Mouse (Mus musculus) embryonic facial prominence, embryonic 10.5 days (tissue): ENCODE measurements around the gene D16Ertd472e. TPM values are rescaled to one million over a fixed set of nuclear protein-coding genes. Genes with fewer than 3 reads are reported as not detected.
A peak's percentile ranks its signal among the peaks of the same experiment; 100 is the strongest.

Experiments
- DNase-seq: peaks from one replicate; pipeline ENCODE4 v3.0.0-alpha.2; 2017; ENCODE audit warnings: low spot score
- H3K27ac ChIP-seq: fragments of 300-500 bp; sonication (generic); replicated peaks from 2 replicates; pipeline ENCODE4 v1.5.1; 2016; ENCODE audit warnings: mild to moderate bottlenecking
- H3K27me3 ChIP-seq: fragments of 300-500 bp; sonication (generic); replicated peaks from 2 replicates; pipeline ENCODE4 v1.6.1; 2016; ENCODE audit warnings: low read depth, mild to moderate bottlenecking; ENCODE audit not compliant: poor library complexity, severe bottlenecking
- H3K36me3 ChIP-seq: fragments of 300-500 bp; sonication (generic); replicated peaks from 2 replicates; pipeline ENCODE4 v1.6.1; 2016; ENCODE audit warnings: mild to moderate bottlenecking, moderate library complexity
- H3K4me1 ChIP-seq: fragments of 300-500 bp; sonication (generic); 2 replicates; pipeline ENCODE4 v1.6.1; 2016
- H3K4me3 ChIP-seq: fragments of 300-500 bp; sonication (generic); 2 replicates; pipeline ENCODE4 v1.5.1; 2016; ENCODE audit warnings: mild to moderate bottlenecking, moderate library complexity
- H3K9me3 ChIP-seq: fragments of 300-500 bp; sonication (generic); 2 replicates; pipeline ENCODE4 v1.6.1; 2016; ENCODE audit warnings: mild to moderate bottlenecking
- WGBS: fragments of 180-500 bp; shearing (Covaris S2); methylation state at CpG from one replicate; pipeline ENCODE4 v1.1.7; 2016; 5-methylcytosine and 5-hydroxymethylcytosine counted together
- polyA plus RNA-seq: library from polyadenylated mRNA; unstranded; fragments of >200 nt; fragmentation: Nextera tagmentation; extraction: Ambion mirVana; gene quantifications from 2 replicates; pipeline ENCODE4 v1.2.1, GENCODE M21; 2016

D16Ertd472e gene
- polyA plus RNA-seq, 1 experiment from 2014 or later = 28.3 TPM

GRCm38 (mm10) chr16:78585163-78585562 is 8.7 kb upstream of the D16Ertd472e start:
- Histone ChIP-seq H3K4me3 (no peak overlapping the region), H3K36me3 (no peaks in the 10 kb centered on the region), H3K9me3 (no peaks in the 10 kb centered on the region), H3K27me3 (no peaks in the 10 kb centered on the region), H3K27ac (no peak overlapping the region), H3K4me1 (no peaks in the 10 kb centered on the region)
- DNase-seq = no peak
- 87% methylated on average over 4 of the region's 4 CpGs for WGBS

- no peak for DNase-seq
- no peak overlapping the region for H3K4me3 ChIP-seq
- no peaks in the 10 kb centered on the region for H3K9me3 ChIP-seq
- WGBS = 87% methylated on average over 4 of the region's 4 CpGs
- H3K4me1 ChIP-seq = no peaks in the 10 kb centered on the region
- H3K27me3 ChIP-seq = no peaks in the 10 kb centered on the region
- H3K36me3 ChIP-seq = no peaks in the 10 kb centered on the region
- H3K27ac ChIP-seq = no peak overlapping the region
These were observed 7.5 kb upstream of the D16Ertd472e start for GRCm38 (mm10) chr16:78583968-78584367.

DNA sequence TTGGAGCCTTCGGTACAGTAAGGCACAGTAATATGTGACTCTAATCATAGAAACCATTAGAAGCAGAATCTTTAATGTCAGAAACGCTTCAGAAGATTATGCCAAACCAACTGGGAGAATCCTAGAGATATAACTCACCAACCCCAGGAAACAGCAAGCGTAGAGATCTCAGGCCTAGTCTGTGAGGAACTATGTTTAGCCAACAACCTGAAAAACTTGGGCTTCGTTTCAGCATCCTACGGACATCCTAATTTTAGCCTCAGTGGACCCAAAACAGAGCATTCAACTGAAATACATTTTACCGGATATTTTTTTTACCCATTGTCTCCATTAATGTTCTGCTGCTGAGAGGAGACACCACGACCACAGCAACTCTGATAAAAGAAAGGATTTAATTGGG is 3.9 kb upstream of the D16Ertd472e start:
- Histone ChIP-seq H3K4me1 (peaks cover 10% of the 10 kb centered on the region; the same call in 1 of the 2 replicates), H3K36me3 (no peaks in the 10 kb centered on the region), H3K4me3 (no peak overlapping the region), H3K9me3 (no peaks in the 10 kb centered on the region), H3K27ac (no peak overlapping the region), H3K27me3 (no peaks in the 10 kb centered on the region)
- no peak for DNase-seq
- 95% methylated on average over 7 of the region's 7 CpGs for WGBS

DNA sequence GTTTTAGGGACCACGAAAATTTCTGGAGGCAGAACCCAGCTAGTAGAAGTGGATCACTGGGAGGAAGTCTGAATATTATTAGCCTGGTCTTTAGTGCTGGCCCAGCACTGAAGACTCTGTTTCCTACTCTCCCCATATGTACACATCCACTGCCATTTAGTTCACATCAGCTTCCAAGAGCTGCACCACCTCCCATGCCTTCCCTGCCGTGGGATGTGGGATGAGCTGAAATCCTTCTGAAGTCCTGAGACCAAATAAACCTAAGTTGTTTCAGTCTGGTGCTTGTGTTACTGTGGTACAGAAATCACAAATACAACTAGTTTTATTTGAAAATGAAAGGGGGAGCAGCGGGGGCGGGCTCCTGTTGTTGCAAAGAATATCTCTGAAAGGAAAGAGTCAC is 2.9 kb upstream of the D16Ertd472e start:
- DNase-seq = no peak
- Histone ChIP-seq H3K9me3 (no peaks in the 10 kb centered on the region), H3K4me3 (no peak overlapping the region), H3K36me3 (no peaks in the 10 kb centered on the region), H3K27ac (no peak overlapping the region), H3K4me1 (peaks cover 19% of the 10 kb centered on the region), H3K27me3 (no peaks in the 10 kb centered on the region)
- WGBS = 89% methylated on average over 4 of the region's 4 CpGs

- Histone ChIP-seq H3K4me3 (peak overlapping the region; percentile 86), H3K27me3 (no peaks in the 10 kb centered on the region), H3K36me3 (peaks cover 15% of the 10 kb centered on the region), H3K27ac (peak overlapping the region; percentile 96), H3K9me3 (no peaks in the 10 kb centered on the region), H3K4me1 (peaks cover 30% of the 10 kb centered on the region)
- DNase-seq = no peak
- 27% methylated on average over 14 of the region's 14 CpGs for WGBS
These were observed 670 bp upstream of the D16Ertd472e start for GRCm38 (mm10) chr16:78577085-78577671.

DNA sequence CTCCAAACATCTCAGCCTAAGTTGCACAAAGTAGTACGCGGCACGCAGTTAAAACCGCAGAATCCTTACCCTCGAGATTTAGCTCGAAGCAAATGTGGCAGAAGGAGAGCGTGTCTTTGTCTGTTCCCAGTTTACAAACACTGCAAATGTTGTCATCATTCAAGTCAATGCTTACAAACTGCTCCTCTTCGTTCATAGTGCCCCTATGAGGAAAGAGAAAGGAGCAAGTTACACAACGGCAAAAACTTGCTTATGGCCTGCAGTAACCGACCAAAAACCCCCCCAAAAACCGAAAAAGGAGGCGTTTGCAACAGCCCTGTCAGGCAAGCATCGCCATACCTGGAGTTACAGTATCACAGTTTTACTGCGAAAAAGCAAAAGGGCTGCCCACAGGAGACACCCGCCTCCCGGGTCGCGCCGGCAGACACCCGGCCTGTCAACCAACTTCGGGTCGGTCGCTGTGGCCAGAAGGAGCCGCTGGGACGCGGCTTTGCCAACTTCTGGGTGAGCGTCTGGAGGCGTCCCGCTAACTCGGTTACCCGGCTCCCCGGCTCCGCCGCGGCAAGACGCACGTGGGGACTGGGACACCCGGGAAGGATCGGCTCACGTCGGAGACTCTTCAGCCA is 543 bp downstream of the D16Ertd472e start:
- Histone ChIP-seq H3K36me3 (peaks cover 18% of the 10 kb centered on the region), H3K9me3 (no peaks in the 10 kb centered on the region), H3K27ac (peak overlapping the region; percentile 96), H3K4me1 (peaks cover 30% of the 10 kb centered on the region), H3K4me3 (peak overlapping the region; percentile 86), H3K27me3 (no peaks in the 10 kb centered on the region)
- DNase-seq = peak; percentile 82
- WGBS = under 1% methylated on average over 41 of the region's 41 CpGs

GRCm38 (mm10) chr16:78575190-78575851 is 1.2 kb downstream of the D16Ertd472e start:
- H3K4me3 ChIP-seq = peak overlapping the region; percentile 86
- H3K27ac ChIP-seq = peak overlapping the region; percentile 96
- H3K36me3 ChIP-seq = peaks cover 18% of the 10 kb centered on the region
- H3K9me3 ChIP-seq = no peaks in the 10 kb centered on the region
- peaks cover 30% of the 10 kb centered on the region for H3K4me1 ChIP-seq
- no peak for DNase-seq
- no peaks in the 10 kb centered on the region for H3K27me3 ChIP-seq
- WGBS = 42% methylated on average over 4 of the region's 4 CpGs

DNA sequence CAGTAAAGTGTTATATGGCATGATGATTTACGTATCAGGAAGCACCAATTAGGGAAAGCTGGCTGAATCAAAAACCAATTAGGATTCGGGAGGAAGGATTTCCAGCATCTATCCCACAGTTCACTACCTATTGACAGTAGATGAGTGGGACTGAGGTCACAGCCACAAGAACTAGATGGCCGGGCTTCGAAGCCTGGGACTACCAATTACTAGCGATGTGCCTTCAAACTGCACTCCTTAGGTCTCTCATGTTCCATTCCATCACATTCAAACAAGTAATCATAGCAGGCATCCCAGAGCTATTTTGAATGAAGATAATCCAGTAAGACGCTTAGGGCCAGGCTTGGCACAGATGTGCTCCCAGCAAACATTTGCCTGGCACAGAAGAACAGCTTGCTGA is 2.3 kb downstream of the D16Ertd472e start:
- H3K4me1 ChIP-seq = peaks cover 30% of the 10 kb centered on the region
- peak overlapping the region; percentile 86 for H3K4me3 ChIP-seq
- no peak for DNase-seq
- peak overlapping the region; percentile 24; the same call in 1 of the 2 replicates for H3K27ac ChIP-seq
- H3K9me3 ChIP-seq = no peaks in the 10 kb centered on the region
- WGBS = 62% methylated on average over 6 of the region's 6 CpGs
- no peaks in the 10 kb centered on the region for H3K27me3 ChIP-seq
- H3K36me3 ChIP-seq = peaks cover 18% of the 10 kb centered on the region

DNA sequence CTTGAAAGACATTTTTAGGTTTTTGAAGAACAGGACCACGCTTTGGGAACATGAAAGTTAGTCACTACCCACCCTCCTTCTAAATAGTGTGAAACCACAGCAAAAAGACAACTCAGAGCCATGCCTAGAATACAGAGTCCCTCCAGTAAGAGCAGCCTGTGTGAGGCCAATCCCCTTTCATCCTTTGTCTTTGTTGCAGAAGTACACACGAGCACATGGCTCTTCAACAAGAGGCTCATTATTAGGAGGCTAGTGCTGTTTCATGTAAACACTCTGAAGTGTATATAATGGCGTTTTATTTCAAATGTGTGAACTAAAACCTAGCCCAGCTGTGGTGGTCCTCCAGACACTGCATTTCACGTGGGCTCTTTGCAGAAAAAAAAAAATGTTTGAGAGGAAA is 3.5 kb downstream of the D16Ertd472e start:
- no peak for DNase-seq
- H3K36me3 ChIP-seq = peaks cover 18% of the 10 kb centered on the region
- H3K27ac ChIP-seq = no peak overlapping the region
- 59% methylated on average over 4 of the region's 4 CpGs for WGBS
- no peak overlapping the region for H3K4me3 ChIP-seq
- H3K4me1 ChIP-seq = peaks cover 30% of the 10 kb centered on the region
- H3K27me3 ChIP-seq = no peaks in the 10 kb centered on the region
- no peaks in the 10 kb centered on the region for H3K9me3 ChIP-seq

- no peaks in the 10 kb centered on the region for H3K27me3 ChIP-seq
- H3K9me3 ChIP-seq = no peaks in the 10 kb centered on the region
- H3K4me1 ChIP-seq = no peaks in the 10 kb centered on the region
- H3K27ac ChIP-seq = no peak overlapping the region
- WGBS = 81% methylated on average over 13 of the region's 13 CpGs
- no peak for DNase-seq
- peaks cover 60% of the 10 kb centered on the region for H3K36me3 ChIP-seq
- H3K4me3 ChIP-seq = no peak overlapping the region
These were observed 12.2 kb downstream of the D16Ertd472e start for GRCm38 (mm10) chr16:78564110-78564821.

DNA sequence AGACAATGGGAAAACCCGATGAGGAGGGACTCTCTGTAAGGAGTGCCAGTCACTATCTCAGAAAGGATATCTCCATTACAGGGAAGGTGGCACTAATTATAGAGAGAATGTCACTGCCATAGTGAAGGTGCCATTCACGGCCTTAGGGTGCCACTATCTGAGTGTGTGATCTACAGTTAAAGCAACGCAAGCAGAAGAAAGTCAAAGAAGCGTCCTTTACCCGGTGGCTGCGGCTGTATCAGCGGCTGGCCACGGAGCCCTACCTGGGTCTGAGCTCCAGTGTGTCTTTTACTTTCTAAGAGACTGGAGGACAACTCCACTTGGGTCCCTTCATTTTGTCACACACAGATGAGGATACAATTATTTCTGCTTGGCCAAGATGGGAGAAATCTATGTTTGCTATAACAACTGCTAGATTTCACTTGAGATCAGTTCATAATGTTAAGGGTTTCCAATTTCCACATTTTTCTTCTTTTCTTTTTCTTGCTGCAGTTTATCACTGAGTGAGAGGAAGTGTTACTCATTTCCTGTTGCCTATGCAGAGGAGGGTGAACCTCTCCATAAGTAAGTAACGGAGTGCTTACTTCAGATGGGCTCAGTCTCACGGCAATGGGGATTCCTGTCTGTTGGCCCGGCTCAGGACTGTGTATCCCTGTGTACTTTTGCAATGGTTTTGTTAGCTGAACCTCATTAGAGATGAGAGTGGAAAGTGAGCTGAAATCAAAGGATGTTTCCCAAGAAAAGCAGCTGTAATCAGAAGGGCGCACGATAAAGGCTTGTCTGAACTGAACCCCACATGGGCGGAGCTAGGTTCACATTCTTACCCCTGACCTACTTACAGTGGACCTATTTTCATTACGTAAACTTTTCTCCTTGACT is 13.2 kb downstream of the D16Ertd472e start:
- no peak overlapping the region for H3K27ac ChIP-seq
- H3K4me3 ChIP-seq = no peak overlapping the region
- no peaks in the 10 kb centered on the region for H3K27me3 ChIP-seq
- no peak for DNase-seq
- no peaks in the 10 kb centered on the region for H3K4me1 ChIP-seq
- H3K36me3 ChIP-seq = peaks cover 70% of the 10 kb centered on the region
- 87% methylated on average over 15 of the region's 15 CpGs for WGBS
- no peaks in the 10 kb centered on the region for H3K9me3 ChIP-seq

DNA sequence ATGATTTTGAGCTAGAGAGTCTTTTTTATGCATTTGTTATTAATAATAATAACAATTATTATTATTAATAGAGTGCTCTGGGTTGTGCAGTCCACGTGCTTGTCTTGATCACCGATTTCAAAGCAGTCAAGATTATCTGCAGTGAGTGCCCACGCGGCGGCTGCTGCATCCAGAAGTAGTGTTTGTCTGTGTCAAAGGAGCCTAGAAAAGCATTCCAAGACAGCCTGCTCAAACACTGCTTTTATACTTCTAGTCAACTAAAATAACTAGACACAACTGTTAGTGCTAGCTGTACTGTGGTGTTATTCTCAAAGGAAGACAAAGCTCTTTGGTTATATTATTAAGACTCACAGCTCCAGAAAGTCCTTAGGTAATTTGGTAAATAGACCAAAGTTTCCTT is 15.9 kb downstream of the D16Ertd472e start:
- Histone ChIP-seq H3K27ac (no peak overlapping the region), H3K27me3 (no peaks in the 10 kb centered on the region), H3K4me1 (no peaks in the 10 kb centered on the region), H3K4me3 (no peak overlapping the region), H3K36me3 (peaks cover 88% of the 10 kb centered on the region), H3K9me3 (no peaks in the 10 kb centered on the region)
- DNase-seq = no peak
- 95% methylated on average over 5 of the region's 5 CpGs for WGBS
